Comparison of ENCODE assay signal across 36 mouse cellular contexts in the genomic region with DNA sequence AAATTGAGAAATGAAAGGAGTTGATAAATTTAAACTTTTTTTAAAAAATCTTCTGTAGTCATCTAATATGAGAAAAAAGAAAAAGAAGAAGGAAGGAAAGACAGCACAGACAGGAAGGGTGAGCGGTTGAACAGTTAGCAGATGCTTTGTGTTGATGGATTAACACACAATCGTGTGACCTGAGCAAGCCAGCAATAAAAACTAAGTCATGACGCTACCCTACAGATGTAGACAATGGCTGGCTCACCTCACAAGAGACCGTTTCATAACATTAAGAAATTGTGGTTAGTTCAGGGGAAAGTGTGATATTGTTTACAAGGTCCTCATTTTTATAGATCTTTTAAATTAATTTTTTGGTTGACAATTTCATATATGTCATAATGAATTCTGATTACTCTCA.
"Had no signal": no experiment of that assay in that cellular context is flagged by ENCODE, and none has a peak within 500 bp of the region (broad histone marks: within the 10 kb centered on the region; RNA-seq: fewer than 3 reads in every experiment).

No protein-coding gene starts in this region.

- H3K4me1 ChIP-seq: heart, embryonic 10.5 days; heart, embryonic 12.5 days; heart, embryonic 13.5 days; heart, embryonic 15.5 days; hindbrain, embryonic 10.5 days; hindbrain, embryonic 12.5 days; hindbrain, embryonic 13.5 days; hindbrain, embryonic 15.5 days; intestine, embryonic 15.5 days; kidney, embryonic 15.5 days had no signal

- H3K36me3 ChIP-seq: heart, embryonic 10.5 days; heart, embryonic 12.5 days; heart, embryonic 13.5 days; heart, embryonic 15.5 days; hindbrain, embryonic 10.5 days; hindbrain, embryonic 12.5 days; hindbrain, embryonic 13.5 days; hindbrain, embryonic 15.5 days; intestine, embryonic 15.5 days; kidney, embryonic 15.5 days had no signal

- H3K9ac ChIP-seq: heart, embryonic 12.5 days; heart, embryonic 13.5 days; heart, embryonic 15.5 days; hindbrain, embryonic 12.5 days; hindbrain, embryonic 13.5 days; hindbrain, embryonic 14.5 days; hindbrain, embryonic 15.5 days; intestine, embryonic 15.5 days; kidney, embryonic 15.5 days had no signal

- H3K27ac ChIP-seq: heart, embryonic 10.5 days; heart, embryonic 13.5 days; heart, embryonic 15.5 days; hindbrain, embryonic 10.5 days; hindbrain, embryonic 12.5 days; hindbrain, embryonic 13.5 days; hindbrain, embryonic 14.5 days; hindbrain, embryonic 15.5 days; hindbrain, postnatal 0 days; intestine, embryonic 15.5 days; kidney, embryonic 15.5 days; kidney, postnatal 0 days; layer of hippocampus, adult 2 months; left cerebral cortex, adult 2 months had no signal

- H3K4me2 ChIP-seq: heart, embryonic 11.5 days; heart, embryonic 12.5 days; heart, embryonic 13.5 days; heart, embryonic 15.5 days; hindbrain, embryonic 12.5 days; hindbrain, embryonic 13.5 days; hindbrain, embryonic 14.5 days; hindbrain, embryonic 15.5 days; intestine, embryonic 15.5 days; kidney, embryonic 15.5 days had no signal

- H3K9me3 ChIP-seq: heart, embryonic 10.5 days; heart, embryonic 12.5 days; heart, embryonic 13.5 days; heart, embryonic 15.5 days; hindbrain, embryonic 10.5 days; hindbrain, embryonic 12.5 days; hindbrain, embryonic 13.5 days; hindbrain, embryonic 15.5 days; intestine, embryonic 15.5 days; kidney, embryonic 15.5 days had no signal

- H3K27me3 ChIP-seq: heart, embryonic 12.5 days; heart, embryonic 13.5 days; heart, embryonic 15.5 days; hindbrain, embryonic 12.5 days; hindbrain, embryonic 13.5 days; hindbrain, embryonic 15.5 days; intestine, embryonic 15.5 days; kidney, embryonic 15.5 days had no signal

- DNase-seq: heart, postnatal 10 days; heart, postnatal 14 days; heart, postnatal 36 days; heart, postnatal 4 days; kidney, adult 11 months; kidney, adult 18-20 months; kidney, adult 2 months; kidney, adult 8-10 months; kidney, adult 9 months; kidney, postnatal 10 days; kidney, postnatal 14 days; kidney, postnatal 25 days; kidney, postnatal 36 days; kidney, postnatal 4 days; layer of hippocampus, adult 9-11 months; layer of hippocampus, postnatal 36 days had no signal

- ATAC-seq: hindbrain, embryonic 16.5 days; hindbrain, postnatal 0 days; inflammation-experienced regulatory T-cells, adult 6 months; intestine, embryonic 15.5 days; intestine, embryonic 16.5 days; intestine, postnatal 0 days had no signal

- H3K4me3 ChIP-seq: heart, embryonic 10.5 days; heart, embryonic 12.5 days; heart, embryonic 13.5 days; heart, embryonic 15.5 days; hindbrain, embryonic 10.5 days; hindbrain, embryonic 12.5 days; hindbrain, embryonic 13.5 days; hindbrain, embryonic 15.5 days; intestine, embryonic 15.5 days; kidney, embryonic 15.5 days; layer of hippocampus, adult 2 months; left cerebral cortex, adult 2 months had no signal
